Mouse (Mus musculus) liver, adult 2 months (tissue): ENCODE data around the gene Ppih.

Experiments
- CTCF ChIP-seq: fragments of 200-500 bp; IDR thresholded peaks from 2 replicates; pipeline ENCODE4 v1.5.1; 2011; ENCODE audit warnings: low read depth, low read length, control low read depth
- POLR2A ChIP-seq: fragments of 200-500 bp; IDR thresholded peaks from 2 replicates; pipeline ENCODE4 v1.6.1; 2011; ENCODE audit warnings: low read length, control low read depth; ENCODE audit not compliant: insufficient read depth; ENCODE audit errors: extremely low read depth

DNA sequence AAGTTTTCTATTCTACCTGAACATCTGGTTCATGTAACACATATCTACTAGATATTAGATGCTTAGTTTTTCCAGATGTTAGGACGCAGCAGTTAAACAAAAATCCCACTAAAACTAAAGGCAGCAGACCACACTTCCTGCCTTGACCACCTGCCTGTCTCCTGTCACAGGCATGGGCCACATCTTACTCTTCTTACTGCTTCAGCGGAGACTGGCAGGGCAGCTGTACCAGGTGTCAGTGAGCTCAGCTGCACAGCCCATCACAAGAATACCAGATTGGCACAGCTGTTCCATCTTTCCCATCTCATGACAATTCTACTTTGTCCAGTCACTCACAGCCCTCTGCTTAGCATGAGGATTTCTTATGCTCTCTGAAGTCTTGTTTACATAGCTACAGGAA, 23.0 kb downstream of the Ppih start:
- TF ChIP-seq POLR2A (no peak), CTCF (no peak)
